Mouse (Mus musculus) adrenal gland, postnatal 4 days (tissue): ENCODE measurements at regions not wholly inside any gene's neighbourhood (a gene's known extent, or its start where the extent isn't known, plus 50 kb on each side); places are given as distances from the start of the nearest gene placed in this dataset.

ENCODE experiments used
- DNase-seq, 2 experiments: peaks; one replicate each; pipeline ENCODE4 v3.0.0; 2021 to 2022; ENCODE audit warnings: low spot score in 2 of 2, mixed read lengths in 2 of 2

GRCm38 (mm10) chr12:52368034-52368433 lies 135.7 kb upstream of the Arhgap5 start:
- DNase-seq: no peak

GRCm38 (mm10) chr12:52368466-52368865 lies 135.3 kb upstream of the Arhgap5 start:
- DNase-seq: peak in 1 of 2 experiments; percentile 18

GRCm38 (mm10) chr12:52370153-52370710 lies 133.5 kb upstream of the Arhgap5 start:
- no peak for DNase-seq

- no peak for DNase-seq
Observed at GRCm38 (mm10) chr12:52375116-52375515, 128.7 kb upstream of the Arhgap5 start.

- DNase-seq: no peak
Observed at GRCm38 (mm10) chr12:52376692-52377462, 126.9 kb upstream of the Arhgap5 start.

GRCm38 (mm10) chr12:52377463-52377848 lies 126.3 kb upstream of the Arhgap5 start:
- no peak for DNase-seq

GRCm38 (mm10) chr12:52379245-52379644 lies 124.5 kb upstream of the Arhgap5 start:
- DNase-seq: no peak

GRCm38 (mm10) chr12:52379960-52380359 lies 123.8 kb upstream of the Arhgap5 start:
- no peak for DNase-seq

GRCm38 (mm10) chr12:52381161-52381967 lies 122.4 kb upstream of the Arhgap5 start:
- no peak for DNase-seq

- DNase-seq: no peak
Observed at GRCm38 (mm10) chr12:52381968-52382325, 121.8 kb upstream of the Arhgap5 start.

GRCm38 (mm10) chr12:52382832-52383580 lies 120.8 kb upstream of the Arhgap5 start:
- DNase-seq: no peak

- no peak for DNase-seq
Observed at GRCm38 (mm10) chr12:52389552-52389951, 114.2 kb upstream of the Arhgap5 start.

GRCm38 (mm10) chr12:52390242-52390641 lies 113.5 kb upstream of the Arhgap5 start:
- no peak for DNase-seq

GRCm38 (mm10) chr12:52392636-52393035 lies 111.1 kb upstream of the Arhgap5 start:
- DNase-seq: no peak

GRCm38 (mm10) chr12:52393981-52394718 lies 109.6 kb upstream of the Arhgap5 start:
- DNase-seq: no peak

- no peak for DNase-seq
Observed at GRCm38 (mm10) chr12:52394719-52395062, 109.1 kb upstream of the Arhgap5 start.

GRCm38 (mm10) chr12:52395111-52395510 lies 108.7 kb upstream of the Arhgap5 start:
- no peak for DNase-seq

- no peak for DNase-seq
Observed at GRCm38 (mm10) chr12:52396178-52396841, 107.5 kb upstream of the Arhgap5 start.

- no peak for DNase-seq
Observed at GRCm38 (mm10) chr12:52397718-52398510, 105.9 kb upstream of the Arhgap5 start.
